Mouse (Mus musculus) lung, adult 2 months (tissue): ENCODE results near the gene Ccdc181. TPM values are rescaled to one million over a fixed set of nuclear protein-coding genes. Genes with fewer than 3 reads are reported as not detected.

Experiments used
- DNase-seq: peaks from one replicate; pipeline ENCODE4 v3.0.0; 2022
- H3K4me1 ChIP-seq: fragments of 200-500 bp; 2 replicates; pipeline ENCODE4 v1.6.1; 2011; ENCODE audit warnings: low read length; ENCODE audit not compliant: control insufficient read depth, insufficient read depth
- H3K4me3 ChIP-seq: fragments of 200-500 bp; replicated peaks from 2 replicates; pipeline ENCODE3; 2011; ENCODE audit warnings: low read depth, mild to moderate bottlenecking, control low read depth, low read length; ENCODE audit errors: extremely low read depth
- CTCF ChIP-seq: fragments of 200-500 bp; IDR thresholded peaks from 2 replicates; pipeline ENCODE4 v1.5.1; 2011; ENCODE audit warnings: mild to moderate bottlenecking, low read length, control low read depth; ENCODE audit not compliant: insufficient read depth
- POLR2A ChIP-seq: fragments of 200-500 bp; IDR thresholded peaks from 2 replicates; pipeline ENCODE4 v1.6.1; 2011; ENCODE audit warnings: low read depth, mild to moderate bottlenecking, control low read depth, low read length, borderline replicate concordance; ENCODE audit errors: extremely low read depth
- WGBS: fragments of 180-500 bp; shearing (Covaris S2); methylation state at CpG from one replicate; pipeline ENCODE4 v1.1.7; 2018; 5-methylcytosine and 5-hydroxymethylcytosine counted together
- polyA plus RNA-seq: library from polyadenylated mRNA; depleted of rRNA; stranded (reverse); fragments of >200 nt; gene quantifications from 2 replicates; pipeline ENCODE4 v1.2.3, GENCODE M21; 2012

The Ccdc181 gene
- polyA plus RNA-seq, 1 experiment: 5.5 TPM

GRCm38 (mm10) chr1:164248465-164249331 lies 26.7 kb upstream of the Ccdc181 start, which contains the start of gene Slc19a2:
Gene Slc19a2, plus strand, starts transcription at chr1:164249046.
- H3K4me3 ChIP-seq: peak within 1 kb of the TSS; percentile 85
- peaks cover 9% of the 10 kb centered on the region; the same call in 1 of the 2 replicates for H3K4me1 ChIP-seq
- TF ChIP-seq POLR2A (peak; percentile 87; the same call in 1 of the 2 replicates), CTCF (no peak)
- under 1% methylated on average over 73 of the region's 79 CpGs for WGBS
- peak; percentile 96 for DNase-seq

- Histone ChIP-seq H3K4me1 (peaks cover 9% of the 10 kb centered on the region; the same call in 1 of the 2 replicates), H3K4me3 (peak overlapping the region; percentile 85)
- WGBS: 1% methylated on average over 33 of the region's 33 CpGs
- TF ChIP-seq CTCF: no peak
- no peak for TF ChIP-seq POLR2A
- DNase-seq: no peak
Observed at GRCm38 (mm10) chr1:164249332-164249711, 26.1 kb upstream of the Ccdc181 start.

GRCm38 (mm10) chr1:164250391-164251150 lies 24.8 kb upstream of the Ccdc181 start:
- Histone ChIP-seq H3K4me1 (peaks cover 9% of the 10 kb centered on the region; the same call in 1 of the 2 replicates), H3K4me3 (no peak overlapping the region)
- WGBS: 59% methylated on average over 8 of the region's 8 CpGs
- no peak for DNase-seq
- no peak for TF ChIP-seq POLR2A
- TF ChIP-seq CTCF: no peak

- WGBS: 89% methylated on average over 1 of the region's 1 CpGs
- TF ChIP-seq POLR2A: no peak
- no peak for TF ChIP-seq CTCF
Observed at GRCm38 (mm10) chr1:164251438-164251837, 23.9 kb upstream of the Ccdc181 start.

GRCm38 (mm10) chr1:164252551-164252950 lies 22.8 kb upstream of the Ccdc181 start:
- no peak overlapping the region for H3K4me3 ChIP-seq
- TF ChIP-seq CTCF (no peak), POLR2A (no peak)
- 73% methylated on average over 5 of the region's 5 CpGs for WGBS
- no peak for DNase-seq
- peaks cover 9% of the 10 kb centered on the region; the same call in 1 of the 2 replicates for H3K4me1 ChIP-seq

More at GRCm38 (mm10) chr1:164251438-164251837, 23.9 kb upstream of the Ccdc181 start:
- no peak for DNase-seq
- peaks cover 9% of the 10 kb centered on the region; the same call in 1 of the 2 replicates for H3K4me1 ChIP-seq
- H3K4me3 ChIP-seq: no peak overlapping the region

- TF ChIP-seq POLR2A: no peak
- TF ChIP-seq CTCF: no peak
- 78% methylated on average over 3 of the region's 3 CpGs for WGBS
Observed at GRCm38 (mm10) chr1:164254836-164255235, 20.5 kb upstream of the Ccdc181 start.

GRCm38 (mm10) chr1:164260171-164261028 lies 15.0 kb upstream of the Ccdc181 start:
- Histone ChIP-seq H3K4me3 (no peak overlapping the region), H3K4me1 (no peaks in the 10 kb centered on the region)
- DNase-seq: no peak
- TF ChIP-seq POLR2A (no peak), CTCF (no peak)
- 48% methylated on average over 16 of the region's 16 CpGs for WGBS

More at GRCm38 (mm10) chr1:164254836-164255235, 20.5 kb upstream of the Ccdc181 start:
- Histone ChIP-seq H3K4me3 (no peak overlapping the region), H3K4me1 (peaks cover 6% of the 10 kb centered on the region; the same call in 1 of the 2 replicates)
- no peak for DNase-seq

GRCm38 (mm10) chr1:164261553-164261952 lies 13.8 kb upstream of the Ccdc181 start:
- no peaks in the 10 kb centered on the region for H3K4me1 ChIP-seq
- no peak for DNase-seq
- no peak for TF ChIP-seq POLR2A
- no peak for TF ChIP-seq CTCF
- H3K4me3 ChIP-seq: no peak overlapping the region
- 72% methylated on average over 7 of the region's 7 CpGs for WGBS

GRCm38 (mm10) chr1:164270941-164271340 lies 4.4 kb upstream of the Ccdc181 start:
- Histone ChIP-seq H3K4me1 (peaks cover 3% of the 10 kb centered on the region; the same call in 1 of the 2 replicates), H3K4me3 (no peak overlapping the region)
- TF ChIP-seq POLR2A (no peak), CTCF (no peak)
- no peak for DNase-seq
- 84% methylated on average over 7 of the region's 7 CpGs for WGBS
